Mouse (Mus musculus) kidney, adult 2 months (tissue): ENCODE measurements at regions not wholly inside any gene's neighbourhood (a gene's known extent, or its start where the extent isn't known, plus 50 kb on each side); places are given as distances from the start of the nearest gene placed in this dataset.

ENCODE experiments used
- DNase-seq: peaks from one replicate; pipeline ENCODE4 v3.0.0; 2021
- H3K27ac ChIP-seq: fragments of 200-500 bp; 2 replicates; pipeline ENCODE4 v1.5.1; 2012; ENCODE audit warnings: low read depth, low read length, control low read depth, inconsistent platforms; ENCODE audit not compliant: insufficient read depth
- H3K27me3 ChIP-seq: fragments of 200-500 bp; replicated peaks from 2 replicates; pipeline ENCODE4 v1.6.1; 2012; ENCODE audit warnings: mild to moderate bottlenecking, moderate library complexity, low read length, inconsistent platforms; ENCODE audit not compliant: control insufficient read depth, insufficient read depth
- H3K36me3 ChIP-seq: fragments of 200-500 bp; 2 replicates; pipeline ENCODE4 v1.6.1; 2012; ENCODE audit warnings: mild to moderate bottlenecking, moderate library complexity, low read length, inconsistent platforms; ENCODE audit not compliant: control insufficient read depth, insufficient read depth
- H3K4me1 ChIP-seq: fragments of 200-500 bp; 2 replicates; pipeline ENCODE4 v1.6.1; 2011; ENCODE audit warnings: low read length; ENCODE audit not compliant: control insufficient read depth, insufficient read depth
- H3K4me3 ChIP-seq: fragments of 200-500 bp; 2 replicates; pipeline ENCODE4 v1.5.1; 2011; ENCODE audit warnings: mild to moderate bottlenecking, low read depth, low read length, control low read depth; ENCODE audit not compliant: insufficient read depth
- CTCF ChIP-seq: fragments of 200-500 bp; conservative IDR thresholded peaks from 2 replicates; pipeline ENCODE4 v1.5.1; 2011; ENCODE audit warnings: low read depth, mild to moderate bottlenecking, control low read depth, low read length, moderate library complexity, mixed read lengths; ENCODE audit not compliant: insufficient read depth, insufficient read length
- POLR2A ChIP-seq: fragments of 200-500 bp; IDR thresholded peaks from one replicate; pipeline ENCODE4 v1.6.1; 2011; ENCODE audit warnings: low read depth, low read length, control low read depth
- WGBS: fragments of 180-500 bp; shearing (Covaris S2); methylation state at CpG from one replicate; pipeline ENCODE4 v1.1.7; 2018; 5-methylcytosine and 5-hydroxymethylcytosine counted together

DNA sequence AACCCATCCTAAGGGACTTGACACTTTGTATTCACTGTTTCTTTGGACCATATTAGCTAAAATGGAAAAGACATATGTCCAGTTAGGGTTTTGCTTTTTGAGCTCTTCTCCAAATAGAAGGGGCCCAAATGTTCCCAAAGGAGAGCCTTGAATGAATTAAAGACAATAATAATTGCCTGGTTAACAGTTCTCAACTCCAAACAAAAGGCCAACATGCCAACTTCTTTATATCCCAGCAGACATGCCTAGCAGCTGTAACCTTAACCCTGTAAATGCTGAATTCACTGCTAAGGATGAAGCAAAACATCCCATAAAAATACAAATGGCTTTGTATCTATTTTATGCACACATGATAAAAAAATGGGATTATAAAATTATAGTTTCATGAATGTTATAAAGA is 264.2 kb upstream of the Gm10306 start:
- Histone ChIP-seq H3K27ac (no peak overlapping the region), H3K4me1 (no peaks in the 10 kb centered on the region), H3K36me3 (no peaks in the 10 kb centered on the region), H3K27me3 (no peaks in the 10 kb centered on the region), H3K4me3 (no peak overlapping the region)
- TF ChIP-seq POLR2A (no peak), CTCF (no peak)
- DNase-seq: no peak

DNA sequence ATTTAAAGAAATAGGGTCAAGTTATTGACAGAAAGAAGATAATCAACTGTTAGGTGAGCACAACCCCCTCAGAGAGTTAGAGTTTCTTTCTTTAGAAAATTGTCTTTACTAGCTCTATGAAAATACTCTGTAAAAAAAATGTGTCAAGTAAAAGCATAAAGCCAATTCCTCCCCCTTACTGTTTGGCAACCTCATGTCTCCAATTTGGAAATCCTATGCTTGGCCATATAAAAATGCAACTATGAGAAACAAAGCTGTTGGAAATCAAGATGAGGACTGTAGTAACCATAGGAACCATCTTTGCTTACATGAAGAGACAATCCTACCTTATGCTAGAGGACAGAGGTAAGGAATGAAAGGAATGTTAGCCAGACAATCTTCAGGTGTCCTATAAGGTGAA is 239.0 kb upstream of the Gm10306 start:
- no peak for DNase-seq
- TF ChIP-seq CTCF (no peak), POLR2A (no peak)
- no peak overlapping the region for H3K4me3 ChIP-seq
- no peak overlapping the region for H3K27ac ChIP-seq
- H3K27me3 ChIP-seq: no peaks in the 10 kb centered on the region
- H3K4me1 ChIP-seq: no peaks in the 10 kb centered on the region
- no peaks in the 10 kb centered on the region for H3K36me3 ChIP-seq

DNA sequence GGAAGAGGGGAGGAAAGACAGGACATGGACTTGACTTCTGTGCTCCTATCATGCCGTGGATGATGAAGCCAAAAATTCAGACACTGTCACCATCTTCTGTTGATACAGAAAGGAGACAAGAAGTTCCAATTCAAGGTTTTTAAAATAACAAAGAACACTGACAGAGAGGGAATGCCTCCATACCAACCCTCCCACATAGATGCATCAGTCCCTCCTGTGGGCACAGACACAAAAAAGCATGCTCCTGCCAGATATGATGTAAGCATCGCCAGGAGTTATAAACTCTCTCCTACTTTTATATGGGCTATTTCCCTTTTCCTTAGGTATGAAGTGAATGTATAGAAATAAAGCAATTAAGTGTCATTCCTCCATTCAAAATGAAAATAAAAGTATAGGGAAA is 229.6 kb upstream of the Gm10306 start:
- no peak overlapping the region for H3K27ac ChIP-seq
- DNase-seq: no peak
- H3K4me3 ChIP-seq: no peak overlapping the region
- H3K36me3 ChIP-seq: no peaks in the 10 kb centered on the region
- no peaks in the 10 kb centered on the region for H3K4me1 ChIP-seq
- H3K27me3 ChIP-seq: no peaks in the 10 kb centered on the region
- 78% methylated on average over 2 of the region's 2 CpGs for WGBS
- no peak for TF ChIP-seq POLR2A
- no peak for TF ChIP-seq CTCF

DNA sequence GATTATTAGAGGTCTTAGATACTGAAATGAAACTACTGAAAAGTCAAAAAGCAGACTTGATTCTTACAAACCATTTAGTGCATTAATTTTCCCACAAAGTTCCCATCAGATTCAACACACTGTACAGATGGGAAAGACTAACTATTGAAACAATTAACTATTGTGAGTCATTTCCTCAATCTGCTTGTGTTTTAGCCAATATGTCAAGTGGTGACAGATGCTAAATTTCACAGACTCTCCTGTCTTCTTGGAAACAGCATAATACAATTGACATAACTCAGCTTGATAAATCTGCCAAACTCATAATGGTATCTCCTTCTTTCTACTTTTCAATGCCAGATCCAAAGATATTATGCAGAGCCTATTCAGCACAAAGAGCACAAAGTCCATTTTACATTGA is 213.0 kb upstream of the Gm10306 start:
- DNase-seq: no peak
- H3K27me3 ChIP-seq: no peaks in the 10 kb centered on the region
- no peak for TF ChIP-seq POLR2A
- no peak for TF ChIP-seq CTCF
- no peaks in the 10 kb centered on the region for H3K4me1 ChIP-seq
- H3K36me3 ChIP-seq: no peaks in the 10 kb centered on the region
- H3K4me3 ChIP-seq: no peak overlapping the region
- no peak overlapping the region for H3K27ac ChIP-seq

DNA sequence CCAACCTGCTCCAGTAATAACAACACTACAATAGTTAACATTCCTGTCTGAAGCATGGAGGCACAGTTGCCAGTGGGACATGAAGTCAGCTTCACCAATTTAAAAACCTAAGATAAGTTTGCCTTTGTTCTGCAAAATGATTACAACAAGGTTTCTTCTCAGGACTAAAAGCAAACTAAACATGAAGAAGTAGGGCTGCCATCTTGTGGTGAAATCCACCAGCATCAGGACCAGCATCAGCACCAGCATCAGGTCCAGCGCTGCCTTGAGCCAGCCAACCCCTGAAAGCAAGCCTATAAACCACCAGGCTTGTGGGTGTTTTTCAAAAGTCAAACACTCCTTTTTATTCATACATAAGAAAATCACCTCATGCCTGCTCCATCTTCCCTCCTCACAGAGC is 207.1 kb upstream of the Gm10306 start:
- no peaks in the 10 kb centered on the region for H3K4me1 ChIP-seq
- H3K36me3 ChIP-seq: no peaks in the 10 kb centered on the region
- H3K27ac ChIP-seq: no peak overlapping the region
- no peak overlapping the region for H3K4me3 ChIP-seq
- WGBS: 45% methylated on average over 1 of the region's 1 CpGs
- no peak for DNase-seq
- no peaks in the 10 kb centered on the region for H3K27me3 ChIP-seq
- no peak for TF ChIP-seq POLR2A
- no peak for TF ChIP-seq CTCF

DNA sequence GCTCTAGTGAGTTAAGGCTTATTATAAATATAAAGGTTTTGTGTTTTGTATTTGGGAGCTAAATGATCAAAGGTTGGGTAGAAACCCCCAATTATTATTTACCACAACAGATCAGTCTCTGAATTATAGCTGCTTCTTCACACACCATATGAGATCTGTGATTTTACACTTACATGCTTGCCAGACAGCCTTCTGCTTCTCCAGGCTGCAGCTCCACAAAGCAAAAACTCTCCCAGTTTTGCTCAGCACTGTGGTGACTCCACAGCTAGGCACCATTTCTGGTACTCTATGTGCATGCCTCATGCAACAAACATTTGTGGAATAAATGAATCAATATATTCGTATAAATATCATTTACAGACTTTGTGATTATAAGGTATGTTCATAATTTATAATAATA is 199.4 kb upstream of the Gm10306 start:
- Histone ChIP-seq H3K4me1 (no peaks in the 10 kb centered on the region), H3K36me3 (no peaks in the 10 kb centered on the region), H3K27me3 (no peaks in the 10 kb centered on the region; the same call in 1 of the 2 replicates), H3K4me3 (no peak overlapping the region), H3K27ac (no peak overlapping the region)
- TF ChIP-seq POLR2A (no peak), CTCF (no peak)
- WGBS: 70% methylated on average over 1 of the region's 1 CpGs
- DNase-seq: no peak

DNA sequence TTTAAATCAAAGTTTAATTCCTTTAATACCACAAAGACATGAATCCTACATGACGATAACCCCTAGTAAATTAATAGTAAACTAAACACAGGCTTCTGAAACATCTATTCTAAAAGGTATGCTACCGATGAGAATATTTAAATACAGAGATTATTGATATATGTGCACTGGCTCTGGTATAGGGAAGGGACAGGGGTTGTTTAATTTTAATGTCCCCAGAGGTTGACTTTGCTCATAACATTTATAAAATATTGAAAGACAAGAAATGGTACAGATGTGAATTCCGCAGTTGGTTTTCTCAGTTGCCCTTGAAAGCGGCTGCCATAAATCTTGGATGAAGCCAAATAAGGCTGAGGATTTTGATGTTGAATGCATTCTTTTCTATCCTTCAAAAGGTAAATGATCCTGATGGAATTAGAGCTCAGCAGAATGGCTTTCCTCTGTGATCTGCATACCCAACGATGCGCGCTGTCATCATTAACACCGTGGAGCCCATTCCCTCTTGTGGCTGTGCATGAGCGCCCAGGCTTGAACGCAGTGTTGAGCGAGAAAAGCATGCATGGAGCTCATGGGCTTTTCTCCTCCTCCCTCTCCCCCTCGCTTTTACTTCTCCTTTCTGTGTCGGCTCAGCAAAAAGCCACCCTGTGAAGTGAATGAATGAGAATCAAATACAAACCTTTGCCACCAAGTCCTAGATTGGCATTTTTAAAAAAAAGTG is 195.4 kb upstream of the Gm10306 start:
- no peak overlapping the region for H3K4me3 ChIP-seq
- DNase-seq: no peak
- TF ChIP-seq CTCF (no peak), POLR2A (no peak)
- no peaks in the 10 kb centered on the region for H3K4me1 ChIP-seq
- H3K27me3 ChIP-seq: no peaks in the 10 kb centered on the region; the same call in 1 of the 2 replicates
- no peak overlapping the region for H3K27ac ChIP-seq
- WGBS: 37% methylated on average over 13 of the region's 13 CpGs
- H3K36me3 ChIP-seq: no peaks in the 10 kb centered on the region
